Mouse (Mus musculus): ENCODE results near the gene Olfr732. TPM values are rescaled to one million over a fixed set of nuclear protein-coding genes. Genes with fewer than 3 reads are reported as not detected.

Olfr732 gene
- polyA plus RNA-seq (2012; rRNA removed) = not detected in 2 replicates

DNA sequence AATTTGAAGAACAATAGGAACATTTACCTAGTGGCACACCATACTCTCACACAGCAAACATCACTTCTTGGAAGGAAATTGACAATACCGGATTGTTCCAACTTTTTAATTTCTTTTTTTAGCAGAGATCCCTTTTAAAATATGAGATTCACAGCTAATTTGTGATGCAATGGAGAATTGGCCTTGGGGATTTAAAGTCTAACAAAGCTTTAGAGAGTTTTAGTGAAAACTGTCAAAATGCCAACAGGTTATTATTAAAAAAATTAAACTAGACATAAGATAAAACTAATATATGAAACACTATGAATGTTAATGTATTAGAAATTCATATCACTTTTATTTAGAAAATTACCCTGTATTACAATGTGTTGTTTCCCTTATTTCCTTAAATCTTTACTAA, at the start of gene Olfr732:
Gene Olfr732 (minus strand): TSS at position 101 of the 400 bp plus-strand sequence.

DNA sequence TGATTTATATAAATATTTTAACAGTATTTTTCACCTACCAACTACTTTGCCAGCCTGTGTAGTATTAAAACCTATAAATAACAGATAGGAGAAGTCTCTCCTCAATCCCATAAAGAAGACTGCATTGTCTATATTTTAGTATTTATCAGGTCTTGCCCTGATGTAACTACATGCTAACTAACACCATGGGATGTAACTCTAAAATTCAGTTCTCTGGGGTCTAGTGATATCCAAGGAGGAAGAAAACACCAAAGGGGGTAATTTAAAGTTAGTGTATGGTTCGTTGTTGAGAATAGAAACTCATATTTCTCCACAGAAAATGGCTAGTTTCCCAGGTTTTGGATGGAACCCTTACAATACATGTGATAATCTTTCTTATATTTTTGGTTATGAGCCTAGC, 42.7 kb upstream of the Olfr732 start, which contains the start of gene Olfr734:
Gene Olfr734 (minus strand): TSS at position 101 of the 400 bp plus-strand sequence.

DNA sequence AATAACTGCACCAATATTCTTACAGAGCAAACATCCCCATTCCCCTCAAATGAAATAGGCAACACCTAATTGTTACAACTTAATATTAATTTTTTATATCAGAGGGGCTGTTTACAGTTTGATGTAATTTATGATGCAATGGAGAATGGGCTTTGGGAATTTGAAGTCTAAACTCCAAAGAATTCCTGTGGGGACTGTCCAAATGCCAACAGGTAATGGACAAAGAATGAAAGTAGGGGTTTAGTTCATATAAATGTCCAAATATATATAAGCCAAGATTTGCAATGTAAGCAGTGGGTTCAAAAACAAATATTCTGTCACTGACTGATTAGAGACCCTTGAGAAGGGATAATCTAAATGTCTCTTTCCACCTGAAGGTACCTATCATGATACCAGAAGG, 17.4 kb upstream of the Olfr732 start, which contains the start of gene Olfr733:
Gene Olfr733 (minus strand): TSS at position 101 of the 400 bp plus-strand sequence.

DNA sequence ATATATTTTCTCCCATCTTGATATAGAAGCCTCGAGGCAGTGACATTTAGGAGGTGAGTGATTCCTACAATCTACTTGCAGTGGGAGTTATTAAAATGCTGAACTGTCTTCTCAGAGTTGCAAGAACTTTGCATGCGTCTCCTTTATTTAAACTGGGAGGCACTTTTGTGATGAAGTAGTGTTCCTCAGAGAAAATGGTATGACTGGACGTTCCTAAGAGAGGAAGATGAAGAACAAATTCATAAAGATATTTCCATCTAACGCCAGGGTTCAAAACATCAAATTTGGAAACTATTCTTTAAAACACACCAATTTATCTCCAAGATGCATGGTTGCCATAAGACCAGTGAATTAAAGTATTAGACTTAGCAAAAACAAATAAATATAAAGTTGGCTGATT, 42.2 kb downstream of the Olfr732 start, which contains the start of gene Olfr731:
Gene Olfr731 (minus strand): TSS at position 101 of the 400 bp plus-strand sequence.

Other genes starting within 250 kb of the Olfr732 start
- not detected in 2 replicates for gene Olfr725, start 243.8 kb downstream of the Olfr732 start, polyA plus RNA-seq (2012; rRNA removed)
- not detected in 2 replicates for gene Olfr726, start 193.3 kb downstream of the Olfr732 start, polyA plus RNA-seq (2012; rRNA removed)
- not detected in 2 replicates for gene Olfr727, start 161.0 kb downstream of the Olfr732 start, polyA plus RNA-seq (2012; rRNA removed)
- not detected in 2 replicates for gene Olfr728, start 141.5 kb downstream of the Olfr732 start, polyA plus RNA-seq (2012; rRNA removed)
- not detected in 2 replicates for gene Olfr729, start 131.3 kb downstream of the Olfr732 start, polyA plus RNA-seq (2012; rRNA removed)
- gene Olfr730, start 96.0 kb downstream of the Olfr732 start, polyA plus RNA-seq (2012; rRNA removed) = not detected in 2 replicates
- not detected in 2 replicates for gene Olfr731, start 42.3 kb downstream of the Olfr732 start, polyA plus RNA-seq (2012; rRNA removed)
- not detected in 2 replicates for gene Olfr733, start 17.3 kb upstream of the Olfr732 start, polyA plus RNA-seq (2012; rRNA removed)
- not detected in 2 replicates for gene Olfr734, start 42.6 kb upstream of the Olfr732 start, polyA plus RNA-seq (2012; rRNA removed)
- gene Olfr735, start 64.7 kb upstream of the Olfr732 start, polyA plus RNA-seq (2012; rRNA removed) = not detected in 2 replicates
- 0.21 and 0.36 TPM in 2 replicates for gene Tlr11, start 73.7 kb upstream of the Olfr732 start, polyA plus RNA-seq (2012; rRNA removed)
- gene Olfr736, start 97.0 kb upstream of the Olfr732 start, polyA plus RNA-seq (2012; rRNA removed) = not detected in 2 replicates
- gene Olfr738, start 123.4 kb upstream of the Olfr732 start, polyA plus RNA-seq (2012; rRNA removed) = not detected in 2 replicates
- not detected in 2 replicates for gene Olfr739, start 134.4 kb upstream of the Olfr732 start, polyA plus RNA-seq (2012; rRNA removed)
- gene Olfr740, start 161.3 kb upstream of the Olfr732 start, polyA plus RNA-seq (2012; rRNA removed) = not detected in 2 replicates
- not detected in 2 replicates for gene Olfr741, start 188.5 kb upstream of the Olfr732 start, polyA plus RNA-seq (2012; rRNA removed)
- gene Olfr742, start 219.4 kb upstream of the Olfr732 start, polyA plus RNA-seq (2012; rRNA removed) = not detected in 2 replicates
- not detected in 2 replicates for gene Olfr743, start 237.6 kb upstream of the Olfr732 start, polyA plus RNA-seq (2012; rRNA removed)

Measured in ovary, adult 2 months (tissue).